Mouse (Mus musculus) B cell, adult 2 months (primary cell): ENCODE measurements around the gene Eif4b.
A peak's percentile ranks its signal among the peaks of the same experiment; 100 is the strongest.

ENCODE experiments used
- DNase-seq, 2 experiments: peaks; one replicate each; pipeline ENCODE4 v3.0.0; 2022

Gene Eif4b

DNA sequence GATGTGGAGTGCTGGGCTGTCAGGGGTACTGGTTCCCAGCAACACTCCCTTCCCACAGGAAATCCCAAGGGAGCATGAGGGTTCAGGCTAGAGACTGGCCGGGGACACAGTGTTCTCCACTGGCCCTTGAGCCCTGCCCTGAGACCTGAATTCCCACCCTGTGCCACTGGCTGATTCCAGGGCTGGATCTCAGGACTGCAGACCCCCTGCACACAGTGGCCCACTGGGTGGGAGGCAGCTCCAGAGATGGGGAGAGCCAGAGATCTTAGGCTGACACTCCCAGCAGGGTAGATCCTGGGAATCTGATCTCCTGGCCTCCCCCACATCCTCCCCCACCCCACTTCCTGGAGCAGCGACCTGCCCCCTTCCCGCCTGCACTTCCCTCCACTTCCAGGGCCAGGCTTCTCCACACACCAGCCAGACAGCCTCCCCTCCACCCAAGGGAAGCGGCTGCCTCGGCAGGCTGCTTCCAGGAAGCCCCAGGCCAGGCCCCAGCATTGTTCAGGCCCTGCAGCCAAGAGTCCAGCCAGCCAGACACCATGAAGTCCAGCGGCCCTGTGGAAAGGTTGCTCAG is 29.1 kb downstream of the Eif4b start:
- DNase-seq = no peak

GRCm38 (mm10) chr15:102103371-102103946 is 29.9 kb downstream of the Eif4b start:
- no peak for DNase-seq

DNA sequence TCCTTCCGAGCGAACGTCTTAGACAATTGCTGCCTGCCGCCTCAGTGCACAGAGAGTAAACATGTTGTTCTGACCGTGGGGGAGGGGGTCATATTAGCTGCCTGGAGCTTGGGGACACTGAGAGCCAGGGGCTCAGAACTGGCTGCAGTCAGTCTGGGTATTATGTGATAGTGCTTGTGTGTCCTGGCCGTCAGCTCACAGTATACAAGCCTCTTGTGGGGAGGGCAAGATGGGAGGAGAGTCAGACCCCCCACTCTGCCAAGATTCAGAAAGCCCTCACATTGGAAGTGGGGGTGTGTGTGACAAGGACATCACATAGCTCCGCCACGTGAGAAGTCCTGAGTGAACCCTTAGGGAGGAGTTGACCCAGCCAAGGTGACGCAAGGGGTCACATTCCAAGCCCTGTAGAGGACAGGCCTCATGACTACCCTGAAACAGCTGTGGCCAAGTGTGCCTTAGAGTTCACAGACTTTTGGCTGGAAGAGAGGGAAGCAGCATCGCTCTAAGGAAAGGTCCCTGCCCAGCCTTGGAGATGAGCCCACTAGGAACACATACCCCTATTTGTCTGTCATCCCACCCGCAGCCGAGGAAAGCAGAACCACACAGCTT is 30.5 kb downstream of the Eif4b start:
- no peak for DNase-seq

DNA sequence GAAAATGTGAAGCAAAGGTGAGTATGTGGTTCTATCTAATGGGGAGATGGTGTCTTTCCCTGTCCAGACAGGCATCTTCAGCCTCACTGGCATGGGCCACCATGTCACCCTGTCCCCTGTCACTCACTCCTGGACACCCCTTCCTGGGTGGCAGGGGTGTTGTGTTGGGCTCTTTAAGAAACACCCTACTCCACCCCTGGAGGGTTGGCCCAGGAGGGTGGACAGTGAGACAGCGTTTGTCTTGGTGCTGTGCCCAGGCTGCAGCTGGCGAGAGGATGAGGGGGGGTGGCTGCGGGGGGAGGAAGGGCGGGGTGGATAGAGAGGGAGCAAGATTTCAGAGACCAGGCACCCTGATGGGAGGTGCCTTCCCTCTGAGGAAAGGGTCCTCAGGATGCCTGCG is 31.8 kb downstream of the Eif4b start:
- no peak for DNase-seq

- DNase-seq = peak; percentile 52 to 59
Measured at GRCm38 (mm10) chr15:102105764-102106730, 32.5 kb downstream of the Eif4b start.

DNA sequence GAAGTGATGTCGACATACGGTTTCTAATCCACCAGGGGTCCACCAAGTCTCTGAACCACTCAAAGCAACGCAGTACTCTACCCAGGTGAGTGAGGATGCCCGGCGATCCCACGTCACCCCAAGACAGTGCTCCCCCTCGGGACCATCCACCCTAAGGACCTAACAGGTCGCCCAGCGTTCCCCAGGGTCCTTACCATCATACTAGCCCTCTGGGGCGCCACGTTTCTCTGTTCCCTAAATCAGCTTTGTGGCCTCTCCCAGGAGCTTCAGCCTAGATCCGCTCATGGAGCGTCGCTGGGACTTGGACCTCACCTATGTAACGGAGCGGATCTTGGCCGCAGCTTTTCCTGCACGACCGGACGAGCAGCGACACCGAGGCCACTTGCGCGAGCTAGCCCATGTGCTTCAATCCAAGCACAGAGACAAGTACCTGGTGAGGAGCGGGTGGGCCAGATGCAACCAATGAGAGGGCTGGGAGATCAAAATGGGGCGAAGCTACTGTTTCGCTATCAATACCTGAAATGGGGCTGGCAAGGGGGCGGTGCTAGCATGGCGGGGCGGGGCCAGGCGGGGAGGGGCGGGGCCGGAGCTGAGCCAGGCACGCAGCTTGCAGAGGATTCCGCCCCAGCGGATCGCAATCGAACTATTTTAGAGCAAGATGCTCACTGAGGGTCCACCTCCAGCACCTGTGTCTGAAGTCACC is 33.3 kb downstream of the Eif4b start:
- peak; percentile 37 to 47 for DNase-seq

DNA sequence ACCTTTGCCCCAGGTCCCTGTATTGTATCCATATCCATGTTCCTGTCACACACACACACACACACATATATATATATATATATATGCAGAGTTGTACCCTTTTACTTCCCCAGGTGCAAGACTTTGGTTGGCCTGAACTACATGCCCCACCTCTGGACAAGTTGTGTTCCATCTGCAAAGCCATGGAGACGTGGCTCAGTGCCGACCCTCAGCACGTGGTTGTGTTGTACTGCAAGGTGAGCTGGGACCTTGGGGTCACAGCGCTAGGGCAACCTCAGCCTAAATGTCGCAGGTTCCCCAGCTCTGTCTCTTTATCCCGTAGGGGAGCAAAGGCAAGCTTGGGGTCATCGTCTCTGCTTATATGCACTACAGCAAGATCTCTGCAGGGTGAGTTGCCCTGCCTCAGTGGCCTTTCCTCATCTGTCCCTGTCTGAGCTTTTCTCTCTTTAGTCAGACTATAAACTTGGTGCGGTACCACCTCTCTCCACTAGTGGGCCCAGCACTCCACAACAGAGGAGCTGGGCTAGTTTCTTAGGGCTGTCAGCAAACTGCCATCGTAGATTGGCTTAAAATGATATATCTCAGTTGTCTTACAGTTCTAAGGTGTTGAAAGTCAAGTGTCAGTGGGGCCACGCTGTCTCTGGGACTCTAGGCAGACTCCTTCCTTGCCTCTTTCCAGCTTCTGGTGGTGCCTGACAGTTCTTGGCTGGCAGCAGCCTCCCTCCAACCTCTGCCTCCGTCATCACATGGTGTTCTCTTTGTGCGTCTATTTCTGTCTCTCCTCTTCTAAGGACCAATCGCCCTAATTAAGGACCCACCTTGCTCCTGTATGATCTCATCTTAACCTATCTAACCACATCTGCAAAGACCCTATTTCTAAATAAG is 34.4 kb downstream of the Eif4b start:
- DNase-seq = peak; percentile 77 to 82

DNA sequence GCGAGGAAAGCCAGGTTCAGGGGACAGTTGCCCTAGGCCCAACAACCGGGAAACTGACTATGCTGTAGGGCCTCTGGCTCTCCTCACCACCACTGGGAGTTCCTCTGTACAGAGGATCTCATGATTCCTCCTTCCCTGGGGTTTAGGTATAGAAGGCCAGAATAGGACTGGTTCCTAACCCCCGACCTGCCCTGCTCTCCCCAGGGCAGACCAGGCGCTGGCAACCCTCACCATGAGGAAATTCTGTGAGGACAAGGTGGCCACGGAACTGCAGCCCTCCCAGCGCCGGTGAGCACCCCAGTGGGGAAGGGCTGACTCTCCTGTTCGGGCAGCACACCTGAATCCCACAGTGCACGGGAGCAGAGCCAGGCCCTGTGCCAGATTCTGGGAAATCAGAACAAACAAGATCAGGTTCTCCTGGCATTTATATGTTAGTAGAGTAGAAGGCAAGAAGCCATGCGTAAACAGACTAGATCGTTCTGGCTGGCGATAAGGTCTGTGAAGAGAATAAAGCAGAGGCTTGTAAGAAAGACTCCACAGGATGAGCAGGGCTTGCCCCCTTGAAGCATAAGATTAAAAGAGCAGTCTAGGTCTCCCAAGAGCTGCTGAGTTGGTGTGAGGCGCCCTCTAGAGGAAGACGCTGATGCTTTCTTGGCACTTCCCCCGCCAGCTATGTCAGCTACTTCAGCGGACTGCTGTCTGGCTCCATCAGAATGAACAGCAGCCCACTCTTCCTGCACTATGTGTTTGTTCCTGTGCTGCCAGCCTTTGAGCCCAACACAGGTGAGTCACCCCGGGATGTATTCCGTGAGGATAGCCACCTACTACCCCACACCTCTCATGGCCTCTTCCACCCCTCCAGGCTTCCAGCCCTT is 35.3 kb downstream of the Eif4b start:
- peak; percentile 78 to 79 for DNase-seq

GRCm38 (mm10) chr15:102110271-102110670 is 36.7 kb downstream of the Eif4b start:
- no peak for DNase-seq

GRCm38 (mm10) chr15:102110701-102111494 is 37.3 kb downstream of the Eif4b start:
- DNase-seq = no peak

DNA sequence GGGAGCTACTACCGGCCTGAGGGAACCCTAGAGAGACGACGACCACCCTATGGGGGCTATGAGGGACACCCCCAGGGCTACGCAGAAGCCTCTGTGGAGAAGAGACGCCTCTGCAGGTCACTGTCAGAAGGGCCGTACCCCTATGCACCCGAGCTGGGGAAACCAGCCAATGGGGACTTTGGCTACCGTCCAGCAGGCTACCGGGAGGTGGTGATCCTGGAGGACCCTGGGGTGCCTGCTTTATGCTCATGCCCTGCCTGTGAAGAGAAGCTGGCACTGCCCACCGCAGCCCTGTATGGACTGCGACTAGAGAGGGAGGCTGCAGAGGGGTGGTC is 37.9 kb downstream of the Eif4b start:
- DNase-seq = no peak

DNA sequence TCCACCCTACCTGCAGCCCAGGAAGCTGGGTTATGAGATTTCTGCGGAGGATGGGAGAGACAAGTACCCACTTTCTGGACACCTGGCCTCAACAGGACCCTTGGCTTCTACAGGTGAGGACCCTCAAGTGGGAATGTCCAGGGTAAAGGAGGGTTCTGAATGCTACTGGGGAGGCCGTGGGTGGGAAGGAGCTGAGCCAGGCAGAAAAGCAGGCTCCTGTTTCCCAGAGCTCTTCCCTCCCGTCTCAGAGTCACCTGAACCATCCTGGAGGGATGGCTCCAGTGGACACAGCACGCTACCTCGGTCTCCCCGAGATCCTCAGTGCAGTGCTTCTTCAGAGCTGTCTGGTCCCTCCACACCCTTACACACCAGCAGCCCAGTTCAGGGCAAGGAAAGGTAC is 38.6 kb downstream of the Eif4b start:
- DNase-seq = no peak

DNA sequence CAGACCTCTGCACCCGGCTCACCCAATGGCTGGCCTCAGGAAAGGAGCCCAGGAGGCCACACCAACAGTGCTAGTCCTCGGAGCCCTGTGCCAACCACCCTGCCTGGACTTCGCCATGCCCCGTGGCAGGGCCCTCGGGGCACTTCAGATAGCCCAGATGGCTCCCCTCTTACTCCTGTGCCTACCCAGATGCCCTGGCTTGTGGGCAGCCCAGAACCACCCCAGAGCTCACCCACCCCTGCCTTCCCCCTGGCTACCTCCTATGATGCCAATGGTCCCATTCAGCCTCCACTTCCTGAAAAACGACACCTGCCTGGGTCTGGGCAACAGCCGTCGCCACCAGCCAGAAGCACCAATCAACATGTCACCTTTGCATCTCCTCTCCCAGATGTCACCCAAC is 39.3 kb downstream of the Eif4b start:
- DNase-seq = no peak

DNA sequence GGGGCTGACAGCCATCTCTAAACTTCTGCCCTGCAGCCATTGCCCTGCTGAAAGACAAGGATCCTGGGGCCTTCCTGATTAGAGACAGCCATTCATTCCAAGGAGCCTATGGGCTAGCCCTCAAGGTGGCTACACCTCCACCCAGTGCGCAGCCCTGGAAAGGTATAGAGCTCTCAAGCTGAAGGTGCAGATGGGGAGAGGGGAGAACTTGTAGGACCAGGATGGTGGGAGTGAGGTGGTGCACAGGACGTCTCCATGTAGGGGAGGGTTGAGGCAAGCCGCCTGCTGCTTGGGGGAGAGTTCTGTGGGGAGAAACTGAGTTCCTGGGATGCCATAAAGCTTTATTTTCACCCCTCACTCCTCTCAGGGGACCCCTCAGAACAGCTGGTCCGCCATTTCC is 40.1 kb downstream of the Eif4b start:
- DNase-seq = no peak

- DNase-seq = no peak
Measured at GRCm38 (mm10) chr15:102114651-102115260, 41.2 kb downstream of the Eif4b start.

GRCm38 (mm10) chr15:102115731-102116231 is 42.2 kb downstream of the Eif4b start:
- no peak for DNase-seq

GRCm38 (mm10) chr15:102116753-102117415 is 43.3 kb downstream of the Eif4b start:
- no peak for DNase-seq
